Mouse (Mus musculus) leukemia stem cell, adult 10-12 weeks (primary cell): Measurements from ENCODE around the gene Acot4. TPM values are rescaled to one million over a fixed set of nuclear protein-coding genes. Genes with fewer than 3 reads are reported as not detected.

Experiments
- polyA plus RNA-seq: library from polyadenylated mRNA; stranded (reverse); fragments of >175 nt; gene quantifications from 2 replicates; pipeline ENCODE4 v1.2.3, GENCODE M21; 2012; ENCODE audit warnings: low replicate concordance

The Acot4 gene
- polyA plus RNA-seq = 0.28 and 0.70 TPM in 2 replicates

GRCm38 (mm10) chr12:84038241-84038640 lies at the start of gene Acot4:
Gene Acot4, plus strand, starts transcription at chr12:84038379.

GRCm38 (mm10) chr12:84009171-84009965 lies 28.8 kb upstream of the Acot4 start, which contains the start of gene Acot1:
Gene Acot1, plus strand, starts transcription at chr12:84009490.

GRCm38 (mm10) chr12:84038691-84039111 lies 522 bp downstream of the Acot4 start, which contains the start of gene Gm49366:
Gene Gm49366, plus strand, starts transcription at chr12:84038935.

GRCm38 (mm10) chr12:84051937-84052474 lies 13.8 kb downstream of the Acot4 start, which contains the start of gene Acot3:
Gene Acot3, plus strand, starts transcription at chr12:84052144.

GRCm38 (mm10) chr12:84068986-84069385 lies 30.8 kb downstream of the Acot4 start, which contains the start of gene Acot5:
Gene Acot5, plus strand, starts transcription at chr12:84069325.

Other genes with a start within 250 kb of the Acot4 start
- gene Numb, start 116.4 kb upstream of the Acot4 start, polyA plus RNA-seq = 18.7 and 32.0 TPM in 2 replicates
- 79.6 and 80.0 TPM in 2 replicates for gene Riox1, start 87.8 kb upstream of the Acot4 start, polyA plus RNA-seq
- not detected in 2 replicates for gene Heatr4, start 53.5 kb upstream of the Acot4 start, polyA plus RNA-seq
- 8.2 and 14.4 TPM in 2 replicates for gene Acot2, start 50.5 kb upstream of the Acot4 start, polyA plus RNA-seq
- 1.5 and 2.1 TPM in 2 replicates for gene Acot1, start 28.9 kb upstream of the Acot4 start, polyA plus RNA-seq
- gene Gm49366, start 556 bp downstream of the Acot4 start, polyA plus RNA-seq = not detected in 2 replicates
- gene Acot3, start 13.8 kb downstream of the Acot4 start, polyA plus RNA-seq = not detected in 2 replicates
- gene Acot5, start 30.9 kb downstream of the Acot4 start, polyA plus RNA-seq = not detected in 2 replicates
- 1.6 and 2.9 TPM in 2 replicates for gene Acot6, start 62.3 kb downstream of the Acot4 start, polyA plus RNA-seq
- 0.16 TPM in 1 of 2 replicates, not detected in the other for gene Dnal1, start 76.0 kb downstream of the Acot4 start, polyA plus RNA-seq
- 0.57 and 0.73 TPM in 2 replicates for gene Pnma1, start 110.1 kb downstream of the Acot4 start, polyA plus RNA-seq
- 52.1 and 104 TPM in 2 replicates for gene Elmsan1, start 180.5 kb downstream of the Acot4 start, polyA plus RNA-seq
- gene Ptgr2, start 246.9 kb downstream of the Acot4 start, polyA plus RNA-seq = 1.2 and 1.5 TPM in 2 replicates